Comparison of ENCODE assay signal across 24 mouse cellular contexts in the genomic region with DNA sequence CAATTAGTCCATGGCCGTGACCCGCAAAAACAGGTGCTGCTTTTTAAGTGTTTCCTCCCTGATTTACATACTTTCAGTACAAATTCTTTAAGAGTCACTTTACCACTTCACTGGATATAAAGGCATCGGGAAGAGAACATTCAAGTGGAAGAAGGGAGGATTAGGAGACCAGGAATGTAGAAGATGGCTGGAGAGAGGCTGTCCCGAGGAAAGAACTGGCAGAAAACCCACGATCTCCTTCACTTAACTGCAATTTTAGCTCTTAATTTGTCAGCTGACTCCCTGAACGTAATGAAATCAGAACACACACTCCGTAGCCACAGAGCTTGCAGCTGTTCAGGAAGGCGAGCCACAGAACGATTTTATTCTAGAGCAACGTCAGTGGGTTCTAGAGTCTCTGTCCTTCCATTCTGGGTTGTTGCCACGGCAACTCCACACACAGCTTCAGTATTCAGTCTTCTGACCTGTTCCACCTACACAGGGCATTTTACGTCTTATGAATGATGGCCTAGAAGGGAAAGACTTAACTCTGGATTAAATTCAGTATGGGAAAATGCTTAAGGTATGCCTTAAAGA. TPM values are rescaled to one million over a fixed set of nuclear protein-coding genes. Genes with fewer than 3 reads are reported as not detected.
DNase-seq lines count a peak whose midpoint lies in the region; ATAC-seq and TF ChIP-seq lines count a peak whose summit lies in the region.
"Had no signal": no experiment of that assay in that cellular context is flagged by ENCODE, and none has a peak within 500 bp of the region (broad histone marks: within the 10 kb centered on the region; RNA-seq: fewer than 3 reads in every experiment).

No protein-coding gene starts in this region.

- no peaks in the 10 kb centered on the region for H3K79me2 ChIP-seq in myocyte (ENCODE audit: control insufficient read depth, insufficient read depth)

- H3ac ChIP-seq in myocyte (ENCODE audit: control insufficient read depth, insufficient read length): no peak overlapping the region

- peaks cover 13% of the 10 kb centered on the region; the same call in 1 of the 2 replicates for H3K4me1 ChIP-seq in kidney, embryonic 15.5 days
- H3K4me1 ChIP-seq in testis, adult 2 months (ENCODE audit: control insufficient read depth, insufficient read depth, low read length): peaks cover 2% of the 10 kb centered on the region
- H3K4me1 ChIP-seq: embryonic facial prominence, embryonic 10.5 days; embryonic facial prominence, embryonic 13.5 days; forebrain, embryonic 12.5 days; forebrain, embryonic 15.5 days; heart, embryonic 10.5 days; heart, embryonic 13.5 days; hindbrain, embryonic 12.5 days; hindbrain, embryonic 15.5 days had no signal

- 0 out of 2 replicates have a peak, but pooled peaks have one; percentile 18 for ATAC-seq in kidney, embryonic 15.5 days (replicated peaks; ENCODE audit: low FRiP score)
- no peak for ATAC-seq in CD4-positive, CD25-positive, alpha-beta regulatory T cell, adult 4 months
- ATAC-seq: forebrain, embryonic 15.5 days had no signal

- H3K4me2 ChIP-seq in kidney, embryonic 15.5 days: no peak overlapping the region
- H3K4me2 ChIP-seq in myocyte (ENCODE audit: low read depth): peak overlapping the region; percentile 38
- H3K4me2 ChIP-seq: embryonic facial prominence, embryonic 13.5 days; forebrain, embryonic 12.5 days; forebrain, embryonic 15.5 days; heart, embryonic 13.5 days; hindbrain, embryonic 12.5 days; hindbrain, embryonic 15.5 days had no signal

- H3K9me3 ChIP-seq in kidney, embryonic 15.5 days (replicated peaks): no peaks in the 10 kb centered on the region
- H3K9me3 ChIP-seq: embryonic facial prominence, embryonic 10.5 days; embryonic facial prominence, embryonic 13.5 days; forebrain, embryonic 12.5 days; forebrain, embryonic 15.5 days; heart, embryonic 10.5 days; heart, embryonic 13.5 days; hindbrain, embryonic 12.5 days; hindbrain, embryonic 15.5 days had no signal

- WGBS in kidney, embryonic 15.5 days: 55% methylated on average over 12 of the region's 12 CpGs

- no peak overlapping the region for H3K27ac ChIP-seq in kidney, embryonic 15.5 days
- H3K27ac ChIP-seq in testis, adult 2 months (ENCODE audit: control insufficient read depth, insufficient read depth, low read depth, low read length): no peak overlapping the region
- H3K27ac ChIP-seq: embryonic facial prominence, embryonic 10.5 days; embryonic facial prominence, embryonic 13.5 days; forebrain, embryonic 12.5 days; forebrain, embryonic 15.5 days; gastrocnemius, adult 2 months; heart, adult 2 months; heart, embryonic 10.5 days; heart, embryonic 13.5 days; hindbrain, embryonic 12.5 days; hindbrain, embryonic 15.5 days had no signal

- peak; percentile 12; the same call in 1 of the 2 replicates for TF ChIP-seq POLR2A in testis, adult 2 months (IDR thresholded peaks at IDR 0.05; ENCODE audit: control insufficient read depth, low read depth, low read length)
- TF ChIP-seq POLR2A in myocyte (IDR thresholded peaks at IDR 0.05; ENCODE audit: insufficient read length, low read depth): no peak

- H3K27me3 ChIP-seq in kidney, embryonic 15.5 days: no peaks in the 10 kb centered on the region
- H3K27me3 ChIP-seq in testis, adult 2 months (ENCODE audit: control insufficient read depth, insufficient read depth, low read length): no peaks in the 10 kb centered on the region
- no peaks in the 10 kb centered on the region for H3K27me3 ChIP-seq in myocyte (ENCODE audit: control insufficient read depth, insufficient read depth, insufficient read length)
- H3K27me3 ChIP-seq: embryonic facial prominence, embryonic 13.5 days; forebrain, embryonic 12.5 days; forebrain, embryonic 15.5 days; heart, embryonic 13.5 days; hindbrain, embryonic 12.5 days; hindbrain, embryonic 15.5 days had no signal

- no peaks in the 10 kb centered on the region; the same call in 1 of the 2 replicates for H3K36me3 ChIP-seq in kidney, embryonic 15.5 days
- H3K36me3 ChIP-seq in testis, adult 2 months (ENCODE audit: control insufficient read depth, insufficient read depth, low read length): no peaks in the 10 kb centered on the region
- no peaks in the 10 kb centered on the region for H3K36me3 ChIP-seq in myocyte (ENCODE audit: control insufficient read depth, insufficient read depth)
- H3K36me3 ChIP-seq: embryonic facial prominence, embryonic 10.5 days; embryonic facial prominence, embryonic 13.5 days; forebrain, embryonic 12.5 days; forebrain, embryonic 15.5 days; hindbrain, embryonic 12.5 days; hindbrain, embryonic 15.5 days had no signal

- no peak overlapping the region for H3K9ac ChIP-seq in kidney, embryonic 15.5 days
- H3K9ac ChIP-seq: embryonic facial prominence, embryonic 13.5 days; forebrain, embryonic 12.5 days; forebrain, embryonic 15.5 days; heart, embryonic 13.5 days; hindbrain, embryonic 12.5 days; hindbrain, embryonic 15.5 days had no signal

- no peak for DNase-seq in kidney, adult 8-10 months
- no peak for DNase-seq in testis, postnatal 14 days (ENCODE audit: low spot score)
- DNase-seq: adrenal gland, postnatal 10 days; adrenal gland, postnatal 36 days; cerebellum, adult 11 months; cerebellum, adult 2 months; cerebellum, adult 9-11 months; cerebellum, postnatal 25 days; gastrocnemius, adult 2 months; gastrocnemius, postnatal 25 days; heart, adult 2 months had no signal

- no peak for TF ChIP-seq CTCF in testis, adult 2 months (IDR thresholded peaks at IDR 0.05; ENCODE audit: control insufficient read depth, insufficient read depth, insufficient replicate concordance, low read depth, low read length)

- H3K4me3 ChIP-seq in kidney, embryonic 15.5 days (replicated peaks): no peak overlapping the region
- H3K4me3 ChIP-seq in testis, adult 2 months (ENCODE audit: control insufficient read depth, low read depth, low read length): peak overlapping the region; percentile 80
- no peak overlapping the region for H3K4me3 ChIP-seq in myocyte
- H3K4me3 ChIP-seq: embryonic facial prominence, embryonic 10.5 days; embryonic facial prominence, embryonic 13.5 days; erythroblast, embryonic 14.5 days; forebrain, embryonic 12.5 days; forebrain, embryonic 15.5 days; gastrocnemius, adult 2 months; heart, adult 2 months; heart, embryonic 10.5 days; heart, embryonic 13.5 days; hindbrain, embryonic 12.5 days; hindbrain, embryonic 15.5 days had no signal

TF ChIP-seq in myocyte, 11 proteins besides CTCF, POLR2A, EP300 and RAD21:
- TF ChIP-seq MYOG (IDR thresholded peaks at IDR 0.05; ENCODE audit: control insufficient read depth in 1 of 3, insufficient read depth in 1 of 3, insufficient read length in 2 of 3, low read depth in 2 of 3) (peak in 2 of 3 experiments; percentile 49 to 62), MYOD1 (IDR thresholded peaks at IDR 0.05; ENCODE audit: control insufficient read depth in 1 of 3, insufficient read length in 2 of 3, low read depth in 2 of 3) (peak; percentile 27 to 70 (median 40)), TCF3 (IDR thresholded peaks at IDR 0.05; ENCODE audit: insufficient read length, low read depth) (no peak)

RNA-seq across cellular contexts. Expression of a gene that starts 14.7 kb away (rescaled TPM):
- polyA plus RNA-seq in kidney, embryonic 15.5 days (2015; fragmentation: Nextera tagmentation; extraction: Ambion mirVana): 13.3 and 15.5 TPM in 2 replicates
- 120 and 143 TPM in 2 replicates for polyA plus RNA-seq in testis, adult 2 months (2012; rRNA removed)
- polyA plus RNA-seq in myocyte (2012; fragmentation: generic; extraction: Trizol): 1.6 TPM
- 1 to 10 TPM; 3.1 to 5.6 TPM for polyA plus RNA-seq in CD4-positive, CD25-positive, alpha-beta regulatory T cell, adult 4 months (2017; shearing (Covaris generic))
